Mouse (Mus musculus): ENCODE measurements at regions not wholly inside any gene's neighbourhood (a gene's known extent, or its start where the extent isn't known, plus 50 kb on each side); places are given as distances from the start of the nearest gene placed in this dataset.

- H3K4me3 ChIP-seq (replicated peaks; ENCODE audit: low read depth, low read length): no peak overlapping the region
- 52% methylated on average over 4 of the region's 4 CpGs for WGBS
- no peaks in the 10 kb centered on the region for H3K9me3 ChIP-seq (ENCODE audit: control insufficient read depth, low read length)
- no peak overlapping the region for H3K4me2 ChIP-seq (ENCODE audit: low read length)
- H3K27me3 ChIP-seq (ENCODE audit: control insufficient read depth, insufficient read depth, low read length): no peaks in the 10 kb centered on the region
- H3K36me3 ChIP-seq (ENCODE audit: control insufficient read depth, insufficient read depth, low read length): no peaks in the 10 kb centered on the region
- H3K27ac ChIP-seq (replicated peaks; ENCODE audit: low read depth, low read length): no peak overlapping the region
- ATAC-seq (ENCODE audit: low FRiP score, low TSS enrichment) (no peak), DNase-seq (no peak)
- H3K9ac ChIP-seq (replicated peaks; ENCODE audit: low read length): no peak overlapping the region
- H3K4me1 ChIP-seq (ENCODE audit: control insufficient read depth, insufficient read depth, low read length): peaks cover 6% of the 10 kb centered on the region; the same call in 1 of the 2 replicates
Observed at GRCm38 (mm10) chr12:77798516-77798915, 395.5 kb upstream of the Gm6657 start.

DNA sequence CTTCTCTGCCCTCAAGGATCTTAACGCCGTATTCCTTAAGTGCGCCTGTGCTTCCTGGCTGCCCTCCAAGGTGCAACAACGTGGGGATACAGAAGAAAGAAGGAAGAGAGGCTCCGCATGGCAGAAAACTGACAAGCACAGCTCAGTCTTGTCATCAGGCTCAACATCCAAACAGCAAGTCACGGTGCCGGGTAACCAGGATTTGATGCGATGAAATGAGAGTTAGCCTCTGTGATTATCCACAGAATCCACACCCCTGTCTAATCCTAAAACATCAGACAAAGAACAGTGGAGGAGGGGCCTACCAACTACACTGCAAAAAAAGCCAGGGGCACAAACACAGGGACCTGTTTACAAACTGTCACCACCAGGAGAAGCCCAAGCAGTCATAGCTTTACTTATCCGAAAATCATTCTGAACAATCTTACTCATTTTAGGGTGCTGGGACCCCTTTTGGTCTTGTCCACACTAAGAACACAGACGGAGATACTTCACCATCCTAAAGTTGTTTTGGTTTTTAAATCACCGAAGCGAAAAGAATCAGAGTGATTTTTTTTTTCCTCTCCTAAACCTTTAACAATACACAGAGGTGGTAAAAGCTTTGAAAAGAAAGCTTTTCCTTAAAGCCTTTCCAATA, 394.8 kb upstream of the Gm6657 start:
- Histone ChIP-seq H3K4me1 (ENCODE audit: control insufficient read depth, insufficient read depth, low read length) (peaks cover 6% of the 10 kb centered on the region; the same call in 1 of the 2 replicates), H3K27me3 (ENCODE audit: control insufficient read depth, insufficient read depth, low read length) (no peaks in the 10 kb centered on the region), H3K9me3 (ENCODE audit: control insufficient read depth, low read length) (no peaks in the 10 kb centered on the region), H3K27ac (replicated peaks; ENCODE audit: low read depth, low read length) (peak overlapping the region; percentile 21; the same call in 1 of the 2 replicates), H3K36me3 (ENCODE audit: control insufficient read depth, insufficient read depth, low read length) (no peaks in the 10 kb centered on the region), H3K9ac (replicated peaks; ENCODE audit: low read length) (no peak overlapping the region), H3K4me2 (ENCODE audit: low read length) (no peak overlapping the region), H3K4me3 (replicated peaks; ENCODE audit: low read depth, low read length) (no peak overlapping the region)
- peak; percentile 68 for DNase-seq
- ATAC-seq (ENCODE audit: low FRiP score, low TSS enrichment): no peak
- WGBS: 25% methylated on average over 12 of the region's 12 CpGs

GRCm38 (mm10) chr12:77807674-77808073, 386.4 kb upstream of the Gm6657 start:
- ATAC-seq (ENCODE audit: low FRiP score, low TSS enrichment) (no peak), DNase-seq (no peak)
- Histone ChIP-seq H3K27me3 (ENCODE audit: control insufficient read depth, insufficient read depth, low read length) (no peaks in the 10 kb centered on the region), H3K27ac (replicated peaks; ENCODE audit: low read depth, low read length) (no peak overlapping the region), H3K4me3 (replicated peaks; ENCODE audit: low read depth, low read length) (no peak overlapping the region), H3K9me3 (ENCODE audit: control insufficient read depth, low read length) (no peaks in the 10 kb centered on the region), H3K4me2 (ENCODE audit: low read length) (no peak overlapping the region), H3K9ac (replicated peaks; ENCODE audit: low read length) (no peak overlapping the region), H3K36me3 (ENCODE audit: control insufficient read depth, insufficient read depth, low read length) (no peaks in the 10 kb centered on the region), H3K4me1 (ENCODE audit: control insufficient read depth, insufficient read depth, low read length) (no peaks in the 10 kb centered on the region)
- WGBS: 85% methylated on average over 7 of the region's 7 CpGs

DNA sequence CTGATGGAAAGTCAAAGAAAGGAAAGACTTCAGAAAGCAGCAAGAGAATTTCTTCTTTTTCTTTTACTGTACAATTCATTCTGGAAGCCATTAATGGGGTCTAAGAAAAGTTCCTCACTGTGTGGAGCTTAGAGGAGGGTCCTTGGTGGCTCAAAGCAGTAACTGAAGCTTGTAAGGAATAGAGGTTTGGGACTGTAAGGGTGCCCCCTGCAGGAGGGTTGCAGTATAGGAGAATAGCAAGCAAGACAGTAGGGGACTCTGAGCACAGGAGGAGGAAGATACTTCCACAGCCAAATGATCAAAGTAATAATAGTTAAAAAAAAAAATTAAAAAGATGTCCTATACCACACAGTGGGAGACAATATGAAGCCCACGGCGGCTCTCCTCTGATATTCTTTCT, 382.8 kb upstream of the Gm6657 start:
- no peaks in the 10 kb centered on the region for H3K27me3 ChIP-seq (ENCODE audit: control insufficient read depth, insufficient read depth, low read length)
- H3K4me1 ChIP-seq (ENCODE audit: control insufficient read depth, insufficient read depth, low read length): no peaks in the 10 kb centered on the region

GRCm38 (mm10) chr12:77819456-77819855, 374.6 kb upstream of the Gm6657 start:
- no peak overlapping the region for H3K4me3 ChIP-seq (replicated peaks; ENCODE audit: low read depth, low read length)
- H3K9me3 ChIP-seq (ENCODE audit: control insufficient read depth, low read length): no peaks in the 10 kb centered on the region
- no peaks in the 10 kb centered on the region for H3K36me3 ChIP-seq (ENCODE audit: control insufficient read depth, insufficient read depth, low read length)
- H3K27ac ChIP-seq (replicated peaks; ENCODE audit: low read depth, low read length): no peak overlapping the region
- no peaks in the 10 kb centered on the region for H3K4me1 ChIP-seq (ENCODE audit: control insufficient read depth, insufficient read depth, low read length)
- H3K4me2 ChIP-seq (ENCODE audit: low read length): no peak overlapping the region
- 94% methylated on average over 16 of the region's 16 CpGs for WGBS
- DNase-seq: no peak
- no peak for ATAC-seq (ENCODE audit: low FRiP score, low TSS enrichment)
- no peaks in the 10 kb centered on the region for H3K27me3 ChIP-seq (ENCODE audit: control insufficient read depth, insufficient read depth, low read length)
- no peak overlapping the region for H3K9ac ChIP-seq (replicated peaks; ENCODE audit: low read length)

More for the DNA sequence above, 382.8 kb upstream of the Gm6657 start:
- 22% methylated on average over 2 of the region's 2 CpGs for WGBS
- Histone ChIP-seq H3K9me3 (ENCODE audit: control insufficient read depth, low read length) (no peaks in the 10 kb centered on the region), H3K27ac (replicated peaks; ENCODE audit: low read depth, low read length) (no peak overlapping the region), H3K36me3 (ENCODE audit: control insufficient read depth, insufficient read depth, low read length) (no peaks in the 10 kb centered on the region), H3K4me3 (replicated peaks; ENCODE audit: low read depth, low read length) (no peak overlapping the region), H3K9ac (replicated peaks; ENCODE audit: low read length) (no peak overlapping the region), H3K4me2 (ENCODE audit: low read length) (no peak overlapping the region)
- DNase-seq: peak; percentile 48
- no peak for ATAC-seq (ENCODE audit: low FRiP score, low TSS enrichment)

DNA sequence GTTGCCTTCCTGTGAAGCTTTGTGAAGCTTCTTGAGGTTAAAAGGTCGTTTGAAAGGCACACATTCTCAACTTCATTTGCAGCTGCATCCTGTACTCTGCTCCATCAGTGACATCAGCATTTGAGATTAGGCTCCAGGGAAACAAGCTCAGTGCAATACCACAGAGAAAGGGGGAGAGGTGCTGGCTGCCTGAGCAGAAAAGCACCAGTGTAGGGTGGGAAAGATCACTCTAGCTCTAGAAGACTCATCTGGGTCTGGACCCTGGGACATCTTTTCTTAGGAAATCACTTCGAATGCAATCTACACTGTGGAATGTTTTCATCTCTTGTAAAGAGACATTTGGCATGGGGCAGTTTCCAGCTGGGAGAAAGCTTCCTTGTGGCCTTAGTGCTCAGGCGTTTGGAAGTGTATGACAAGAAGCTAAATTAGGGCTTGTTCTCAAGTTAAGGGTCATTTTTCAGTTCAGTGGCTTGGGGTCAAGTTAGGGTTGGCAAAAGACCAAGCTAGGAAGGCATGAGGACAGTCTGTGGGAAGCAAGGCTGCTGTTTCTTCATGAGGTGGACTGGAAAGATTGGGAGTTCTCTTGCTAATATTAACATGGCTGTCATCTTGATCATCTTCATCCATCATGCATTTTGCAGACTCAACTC, 370.5 kb upstream of the Gm6657 start:
- ATAC-seq (ENCODE audit: low FRiP score, low TSS enrichment): no peak

GRCm38 (mm10) chr12:77833411-77834169, 360.5 kb upstream of the Gm6657 start:
- no peak for DNase-seq
- no peak overlapping the region for H3K4me2 ChIP-seq (ENCODE audit: low read length)
- H3K9me3 ChIP-seq (ENCODE audit: control insufficient read depth, low read length): no peaks in the 10 kb centered on the region
- no peaks in the 10 kb centered on the region for H3K4me1 ChIP-seq (ENCODE audit: control insufficient read depth, insufficient read depth, low read length)
- H3K9ac ChIP-seq (replicated peaks; ENCODE audit: low read length): no peak overlapping the region
- H3K27ac ChIP-seq (replicated peaks; ENCODE audit: low read depth, low read length): no peak overlapping the region
- H3K36me3 ChIP-seq (ENCODE audit: control insufficient read depth, insufficient read depth, low read length): no peaks in the 10 kb centered on the region
- WGBS: 94% methylated on average over 9 of the region's 9 CpGs
- no peak for ATAC-seq (ENCODE audit: low FRiP score, low TSS enrichment)
- H3K27me3 ChIP-seq (ENCODE audit: control insufficient read depth, insufficient read depth, low read length): no peaks in the 10 kb centered on the region
- H3K4me3 ChIP-seq (replicated peaks; ENCODE audit: low read depth, low read length): no peak overlapping the region

More for the DNA sequence above, 370.5 kb upstream of the Gm6657 start:
- no peaks in the 10 kb centered on the region for H3K27me3 ChIP-seq (ENCODE audit: control insufficient read depth, insufficient read depth, low read length)
- H3K9ac ChIP-seq (replicated peaks; ENCODE audit: low read length): no peak overlapping the region
- WGBS: 52% methylated on average over 3 of the region's 3 CpGs
- H3K4me1 ChIP-seq (ENCODE audit: control insufficient read depth, insufficient read depth, low read length): no peaks in the 10 kb centered on the region
- H3K4me2 ChIP-seq (ENCODE audit: low read length): no peak overlapping the region
- no peaks in the 10 kb centered on the region for H3K36me3 ChIP-seq (ENCODE audit: control insufficient read depth, insufficient read depth, low read length)
- DNase-seq: no peak
- peaks cover 4% of the 10 kb centered on the region; the same call in 1 of the 2 replicates for H3K9me3 ChIP-seq (ENCODE audit: control insufficient read depth, low read length)
- no peak overlapping the region for H3K27ac ChIP-seq (replicated peaks; ENCODE audit: low read depth, low read length)
- no peak overlapping the region for H3K4me3 ChIP-seq (replicated peaks; ENCODE audit: low read depth, low read length)

GRCm38 (mm10) chr12:77834891-77835290, 359.2 kb upstream of the Gm6657 start:
- Histone ChIP-seq H3K4me1 (ENCODE audit: control insufficient read depth, insufficient read depth, low read length) (no peaks in the 10 kb centered on the region), H3K4me2 (ENCODE audit: low read length) (no peak overlapping the region), H3K36me3 (ENCODE audit: control insufficient read depth, insufficient read depth, low read length) (no peaks in the 10 kb centered on the region), H3K9ac (replicated peaks; ENCODE audit: low read length) (no peak overlapping the region), H3K9me3 (ENCODE audit: control insufficient read depth, low read length) (no peaks in the 10 kb centered on the region), H3K4me3 (replicated peaks; ENCODE audit: low read depth, low read length) (no peak overlapping the region), H3K27ac (replicated peaks; ENCODE audit: low read depth, low read length) (no peak overlapping the region), H3K27me3 (ENCODE audit: control insufficient read depth, insufficient read depth, low read length) (no peaks in the 10 kb centered on the region)
- WGBS: 94% methylated on average over 1 of the region's 1 CpGs
- ATAC-seq (ENCODE audit: low FRiP score, low TSS enrichment) (no peak), DNase-seq (no peak)

All from midbrain, embryonic 14.5 days (tissue).